Mouse (Mus musculus) liver, postnatal 0 days (tissue): ENCODE results near the gene Grm1.

Experiments used
- CTCF ChIP-seq: sonication (generic); IDR thresholded peaks from 2 replicates; pipeline ENCODE4 v1.5.1; 2016; ENCODE audit warnings: antibody characterized with exemption, low read depth
- EP300 ChIP-seq: IDR thresholded peaks from 2 replicates; pipeline ENCODE4 v1.6.1; 2016; ENCODE audit warnings: antibody characterized with exemption, low read depth, mild to moderate bottlenecking

DNA sequence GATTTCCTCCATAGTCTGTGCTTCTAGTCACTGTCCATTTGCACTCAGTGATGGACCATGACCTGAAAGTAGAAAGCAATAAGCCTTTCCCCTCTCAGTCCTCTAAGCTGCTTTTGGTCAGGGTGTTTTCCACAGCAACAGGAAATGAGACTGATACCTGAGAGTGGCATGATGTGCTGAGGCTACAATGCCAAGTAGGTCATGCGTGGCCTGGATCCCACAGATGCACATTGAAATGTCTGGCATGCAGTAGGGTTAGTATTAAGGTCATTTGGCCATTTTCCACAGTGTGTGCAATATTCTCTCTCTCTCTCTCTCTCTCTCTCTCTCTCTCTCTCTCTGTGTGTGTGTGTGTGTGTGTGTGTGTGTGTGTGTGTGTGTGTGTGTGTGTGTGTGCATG is 254.8 kb downstream of the Grm1 start:
- TF ChIP-seq CTCF (no peak), EP300 (no peak)
